Mouse (Mus musculus) heart, postnatal 0 days (tissue): ENCODE measurements around the gene Ephx3. TPM values are rescaled to one million over a fixed set of nuclear protein-coding genes. Genes with fewer than 3 reads are reported as not detected.

ENCODE experiments used
- ATAC-seq: fragments of 200-750 bp; cut with Nextera tagmentation; 2 replicates; pipeline ENCODE4 v1.8.0; 2017; ENCODE audit warnings: low read depth, moderate number of reproducible peaks, moderate library complexity; ENCODE audit not compliant: insufficient read depth
- DNase-seq: peaks from one replicate; pipeline ENCODE4 v3.0.0-alpha.2; 2016; ENCODE audit warnings: low spot score
- H3K27ac ChIP-seq: fragments of 300-500 bp; sonication (generic); 2 replicates; pipeline ENCODE4 v1.5.1; 2014; ENCODE audit warnings: low read depth, mild to moderate bottlenecking
- H3K27me3 ChIP-seq: fragments of 300-500 bp; sonication (generic); 2 replicates; pipeline ENCODE4 v1.6.1; 2014; ENCODE audit warnings: low read length, mixed read lengths; ENCODE audit not compliant: control insufficient read depth, insufficient read depth
- H3K36me3 ChIP-seq: fragments of 300-500 bp; sonication (generic); replicated peaks from 2 replicates; pipeline ENCODE4 v1.6.1; 2014; ENCODE audit warnings: low read length, mixed read lengths; ENCODE audit not compliant: control insufficient read depth, insufficient read depth
- H3K4me1 ChIP-seq: fragments of 300-500 bp; sonication (generic); 2 replicates; pipeline ENCODE4 v1.6.1; 2014; ENCODE audit warnings: antibody characterized with exemption; ENCODE audit not compliant: control insufficient read depth, insufficient read depth
- H3K4me2 ChIP-seq: fragments of 300-500 bp; sonication (generic); 2 replicates; pipeline ENCODE4 v1.6.1; 2014; ENCODE audit warnings: low read depth, mild to moderate bottlenecking, low read length, moderate library complexity
- H3K4me3 ChIP-seq: fragments of 300-500 bp; sonication (generic); 2 replicates; pipeline ENCODE4 v1.5.1; 2014; ENCODE audit warnings: low read depth, low read length
- H3K9ac ChIP-seq: fragments of 300-500 bp; sonication (generic); replicated peaks from 2 replicates; pipeline ENCODE4 v1.6.1; 2014; ENCODE audit warnings: low read depth, low read length, mixed read lengths
- H3K9me3 ChIP-seq: fragments of 300-500 bp; sonication (generic); replicated peaks from 2 replicates; pipeline ENCODE4 v1.6.1; 2016; ENCODE audit warnings: low read length; ENCODE audit not compliant: control insufficient read depth
- CTCF ChIP-seq: IDR thresholded peaks from 2 replicates; pipeline ENCODE4 v1.5.1; 2016; ENCODE audit warnings: antibody characterized with exemption, control low read depth, low read depth
- EP300 ChIP-seq: IDR thresholded peaks from 2 replicates; pipeline ENCODE4 v1.6.1; 2016; ENCODE audit warnings: antibody characterized with exemption, low read depth
- WGBS: fragments of 180-500 bp; shearing (Covaris S2); extraction: QIAGEN DNeasy Blood & Tissue Kit; methylation state at CpG from one replicate; pipeline ENCODE4 v1.1.7; 2014; 5-methylcytosine and 5-hydroxymethylcytosine counted together
- polyA plus RNA-seq: library from polyadenylated mRNA; unstranded; fragments of >200 nt; fragmentation: Nextera tagmentation; extraction: Ambion mirVana; gene quantifications from 2 replicates; pipeline ENCODE4 v1.2.1, GENCODE M21; 2015
- total RNA-seq: library from RNA; depleted of rRNA; stranded (reverse); fragments of >200 nt; gene quantifications from 2 replicates; pipeline ENCODE4 v1.2.3, GENCODE M21; 2014; ENCODE audit warnings: low replicate concordance

Gene Ephx3
- total and polyA plus RNA-seq, 2 experiments from 2014 or later, result 0.18 to 3.4 TPM

DNA sequence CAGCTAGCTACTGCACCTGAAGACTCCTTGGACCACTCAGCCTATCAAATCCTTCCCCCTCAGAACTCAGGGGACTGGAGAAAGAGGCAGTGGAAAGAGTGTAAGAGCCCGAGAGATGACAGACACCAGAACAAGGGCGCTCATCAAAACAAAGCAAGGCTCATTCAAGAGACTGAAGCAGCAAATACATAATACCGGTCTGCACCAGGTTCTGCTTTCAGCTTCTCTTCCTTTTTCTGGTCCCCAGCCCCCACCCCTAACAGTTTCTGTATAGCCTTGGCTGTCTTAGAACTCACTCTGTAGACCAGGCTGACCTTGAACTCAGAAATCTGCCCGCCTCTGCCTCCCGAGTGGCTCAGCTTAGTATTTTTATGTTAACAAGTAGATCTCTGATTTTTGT, 3.7 kb upstream of the Ephx3 start:
- 0 out of 2 replicates have a peak, but pooled peaks cover 5% of the 10 kb centered on the region for H3K4me1 ChIP-seq
- no peak overlapping the region for H3K9ac ChIP-seq
- no peak overlapping the region for H3K27ac ChIP-seq
- H3K4me3 ChIP-seq, result no peak overlapping the region
- ATAC-seq, result no peak
- TF ChIP-seq CTCF (no peak), EP300 (no peak)
- H3K4me2 ChIP-seq, result no peak overlapping the region
- H3K27me3 ChIP-seq, result peaks cover 12% of the 10 kb centered on the region
- WGBS, result 87% methylated on average over 5 of the region's 5 CpGs
- DNase-seq, result no peak
- peaks cover 29% of the 10 kb centered on the region for H3K36me3 ChIP-seq
- H3K9me3 ChIP-seq, result no peaks in the 10 kb centered on the region

DNA sequence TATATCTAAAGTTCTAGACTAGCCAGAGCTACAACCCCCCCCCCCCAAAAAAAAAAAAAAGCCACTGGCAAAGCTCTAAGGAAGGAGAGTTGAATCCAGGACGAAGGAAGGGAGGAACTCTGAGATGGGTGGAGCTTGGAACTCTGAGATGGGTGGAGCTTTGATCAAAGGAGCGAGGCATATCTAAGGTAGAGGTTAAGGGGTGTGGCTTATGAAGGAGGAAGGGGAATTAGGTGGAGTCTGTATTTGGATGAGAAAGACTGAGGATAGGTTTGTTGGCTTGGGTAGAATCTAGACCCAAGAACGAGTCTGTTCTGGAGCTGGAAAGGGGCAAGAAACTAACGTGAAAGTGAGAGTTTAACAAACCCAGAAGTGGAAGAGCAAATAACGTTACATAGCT, 501 bp upstream of the Ephx3 start:
- H3K4me2 ChIP-seq, result peak overlapping the region; percentile 58; the same call in 1 of the 2 replicates
- peak overlapping the region; percentile 30; the same call in 1 of the 2 replicates for H3K4me3 ChIP-seq
- H3K27me3 ChIP-seq, result peaks cover 13% of the 10 kb centered on the region
- no peak overlapping the region for H3K27ac ChIP-seq
- TF ChIP-seq EP300 (no peak), CTCF (no peak)
- H3K9me3 ChIP-seq, result no peaks in the 10 kb centered on the region
- no peak overlapping the region for H3K9ac ChIP-seq
- ATAC-seq, result no peak
- no peaks in the 10 kb centered on the region for H3K36me3 ChIP-seq
- 0 out of 2 replicates have a peak, but pooled peaks cover 5% of the 10 kb centered on the region for H3K4me1 ChIP-seq
- 15% methylated on average over 5 of the region's 5 CpGs for WGBS
- no peak for DNase-seq

DNA sequence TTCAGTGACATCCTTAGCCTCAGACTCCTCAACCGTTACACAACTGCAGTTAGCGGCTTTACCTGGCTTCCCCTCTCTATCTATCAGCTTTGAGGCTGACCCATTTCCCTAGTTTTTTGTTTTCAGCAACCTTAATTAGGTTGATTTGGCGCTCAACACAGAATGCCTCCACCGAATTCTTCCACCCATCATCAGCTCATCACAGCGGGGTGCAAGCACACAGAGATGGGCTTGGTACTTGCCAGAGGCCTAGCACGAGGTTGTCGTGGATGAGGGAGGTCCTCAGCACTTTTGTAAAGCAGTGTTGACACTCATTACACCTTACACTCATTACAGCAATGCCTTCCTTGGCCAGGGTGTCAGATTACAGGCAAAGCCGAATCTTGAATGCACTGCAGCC, 6.3 kb downstream of the Ephx3 start:
- 42% methylated on average over 8 of the region's 8 CpGs for WGBS
- H3K36me3 ChIP-seq, result no peaks in the 10 kb centered on the region
- H3K4me2 ChIP-seq, result no peak overlapping the region
- no peak overlapping the region for H3K27ac ChIP-seq
- DNase-seq (no peak), ATAC-seq (no peak)
- no peak overlapping the region for H3K4me3 ChIP-seq
- TF ChIP-seq EP300, result no peak
- TF ChIP-seq CTCF, result no peak
- peaks cover 9% of the 10 kb centered on the region for H3K4me1 ChIP-seq
- no peaks in the 10 kb centered on the region for H3K9me3 ChIP-seq
- H3K9ac ChIP-seq, result no peak overlapping the region
- peaks cover 1% of the 10 kb centered on the region; the same call in 1 of the 2 replicates for H3K27me3 ChIP-seq

- no peak overlapping the region for H3K4me3 ChIP-seq
- H3K27ac ChIP-seq, result peak overlapping the region; percentile 13; the same call in 1 of the 2 replicates
- H3K9me3 ChIP-seq, result no peaks in the 10 kb centered on the region
- WGBS, result 41% methylated on average over 11 of the region's 11 CpGs
- H3K9ac ChIP-seq, result no peak overlapping the region
- H3K36me3 ChIP-seq, result no peaks in the 10 kb centered on the region
- peak; percentile 62 for ATAC-seq
- H3K4me2 ChIP-seq, result no peak overlapping the region
- H3K27me3 ChIP-seq, result no peaks in the 10 kb centered on the region
- peak; percentile 38 for DNase-seq
- TF ChIP-seq CTCF (no peak), EP300 (no peak)
- H3K4me1 ChIP-seq, result peaks cover 9% of the 10 kb centered on the region
Observed at GRCm38 (mm10) chr17:32179621-32180491, 9.5 kb downstream of the Ephx3 start.

DNA sequence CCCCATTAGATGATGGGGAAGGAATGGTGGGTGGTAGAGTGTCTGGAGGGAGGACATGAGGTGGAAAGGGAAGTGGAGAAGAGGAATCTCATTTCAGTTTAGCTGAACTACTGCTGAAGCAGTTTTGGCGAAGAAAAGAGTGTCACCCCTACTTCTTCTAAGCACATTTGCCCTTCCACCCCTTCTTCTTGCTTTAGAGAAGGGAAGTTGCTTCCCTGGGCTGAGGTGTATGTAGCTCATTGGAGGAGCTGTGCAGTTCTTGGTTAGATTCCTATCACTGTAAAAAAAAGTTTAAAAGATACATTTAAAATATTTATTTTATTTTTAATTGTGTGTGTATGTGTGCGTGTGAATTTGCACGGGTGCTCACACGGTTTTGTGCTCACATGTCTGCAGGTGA, 12.4 kb downstream of the Ephx3 start:
- H3K27ac ChIP-seq, result no peak overlapping the region
- peaks cover 9% of the 10 kb centered on the region for H3K4me1 ChIP-seq
- no peaks in the 10 kb centered on the region for H3K9me3 ChIP-seq
- no peak for TF ChIP-seq EP300
- TF ChIP-seq CTCF, result no peak
- H3K36me3 ChIP-seq, result no peaks in the 10 kb centered on the region
- ATAC-seq (no peak), DNase-seq (no peak)
- no peak overlapping the region for H3K4me2 ChIP-seq
- no peak overlapping the region for H3K9ac ChIP-seq
- no peaks in the 10 kb centered on the region for H3K27me3 ChIP-seq
- no peak overlapping the region for H3K4me3 ChIP-seq
- WGBS, result 87% methylated on average over 4 of the region's 4 CpGs
